5 mouse cellular contexts compared by ENCODE assay signal in genomic region chr12:17588906-17589612, GRCm38 (mm10).
"Had no signal": no experiment of that assay in that cellular context is flagged by ENCODE, and none has a peak within 500 bp of the region (broad histone marks: within the 10 kb centered on the region; RNA-seq: fewer than 3 reads in every experiment).

No protein-coding gene starts in this region.

- DNase-seq: liver; lung, embryonic 14.5 days; lung, postnatal 14 days; right cerebral cortex, postnatal 25 days; thymus, postnatal 4 days had no signal
